Mouse (Mus musculus) midbrain, postnatal 0 days (tissue): ENCODE measurements around the gene Traf3ip1. TPM values are rescaled to one million over a fixed set of nuclear protein-coding genes. Genes with fewer than 3 reads are reported as not detected.

ENCODE experiments used
- ATAC-seq: fragments of 200-750 bp; cut with Nextera tagmentation; 2 replicates; pipeline ENCODE4 v1.8.0; 2017; ENCODE audit warnings: moderate number of reproducible peaks, mild to moderate bottlenecking, moderate TSS enrichment, moderate library complexity; ENCODE audit not compliant: low FRiP score
- DNase-seq: peaks from one replicate; pipeline ENCODE4 v3.0.0-alpha.2; 2015; ENCODE audit warnings: low spot score
- H3K27ac ChIP-seq: fragments of 300-500 bp; sonication (generic); 2 replicates; pipeline ENCODE4 v1.5.1; 2014; ENCODE audit warnings: low read depth, mild to moderate bottlenecking, low read length, mixed read lengths
- H3K27me3 ChIP-seq: fragments of 300-500 bp; sonication (generic); 2 replicates; pipeline ENCODE4 v1.6.1; 2014; ENCODE audit warnings: low read length, control low read depth, mixed read lengths; ENCODE audit not compliant: insufficient read depth
- H3K36me3 ChIP-seq: fragments of 300-500 bp; sonication (generic); 2 replicates; pipeline ENCODE4 v1.6.1; 2014; ENCODE audit warnings: low read length, control low read depth, mixed read lengths; ENCODE audit not compliant: insufficient read depth
- H3K4me1 ChIP-seq: fragments of 300-500 bp; sonication (generic); 2 replicates; pipeline ENCODE4 v1.6.1; 2014; ENCODE audit warnings: mild to moderate bottlenecking, control low read depth, antibody characterized with exemption, low read length, mixed read lengths; ENCODE audit not compliant: insufficient read depth
- H3K4me2 ChIP-seq: fragments of 300-500 bp; sonication (generic); 2 replicates; pipeline ENCODE4 v1.6.1; 2014; ENCODE audit warnings: low read depth, mild to moderate bottlenecking, low read length, mixed read lengths; ENCODE audit not compliant: poor library complexity, severe bottlenecking
- H3K4me3 ChIP-seq: fragments of 300-500 bp; sonication (generic); 2 replicates; pipeline ENCODE4 v1.5.1; 2014; ENCODE audit warnings: low read depth, mild to moderate bottlenecking, low read length, moderate library complexity
- H3K9ac ChIP-seq: fragments of 300-500 bp; sonication (generic); replicated peaks from 2 replicates; pipeline ENCODE4 v1.6.1; 2014; ENCODE audit warnings: mild to moderate bottlenecking, low read length, moderate library complexity, mixed read lengths; ENCODE audit not compliant: poor library complexity, severe bottlenecking
- H3K9me3 ChIP-seq: fragments of 300-500 bp; sonication (generic); 2 replicates; pipeline ENCODE4 v1.6.1; 2016; ENCODE audit warnings: low read length, control low read depth
- CTCF ChIP-seq: IDR thresholded peaks from 2 replicates; pipeline ENCODE4 v1.5.1; 2016; ENCODE audit warnings: antibody characterized with exemption, mild to moderate bottlenecking
- WGBS: fragments of 180-500 bp; shearing (Covaris S2); extraction: QIAGEN DNeasy Blood & Tissue Kit; methylation state at CpG from one replicate; pipeline ENCODE4 v1.1.7; 2014; 5-methylcytosine and 5-hydroxymethylcytosine counted together
- polyA plus RNA-seq: library from polyadenylated mRNA; unstranded; fragments of >200 nt; fragmentation: Nextera tagmentation; extraction: Ambion mirVana; gene quantifications from 2 replicates; pipeline ENCODE4 v1.2.1, GENCODE M21; 2015
- total RNA-seq: library from RNA; depleted of rRNA; stranded (reverse); fragments of >200 nt; gene quantifications from 2 replicates; pipeline ENCODE4 v1.2.3, GENCODE M21; 2014

Gene Traf3ip1
- total and polyA plus RNA-seq, 2 experiments from 2014 or later, result 7.0 to 17.3 TPM

DNA sequence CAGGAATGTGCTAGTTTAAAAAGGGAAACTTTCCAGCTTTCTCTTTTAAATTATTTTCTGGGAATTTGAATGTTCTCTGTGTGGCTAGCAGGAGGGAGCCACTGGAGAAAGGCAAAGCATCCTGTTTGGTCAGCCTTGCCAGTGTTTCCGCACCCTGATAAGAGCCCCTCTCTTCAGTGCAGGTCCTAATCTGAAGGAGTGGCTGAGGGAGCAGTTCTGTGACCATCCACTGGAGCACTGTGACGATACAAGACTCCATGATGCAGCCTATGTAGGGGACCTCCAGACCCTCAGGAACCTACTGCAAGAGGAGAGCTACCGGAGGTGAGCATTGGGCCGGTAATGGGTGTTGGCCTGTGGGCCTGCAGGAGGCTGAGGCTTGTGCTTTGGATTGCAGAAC, 49.5 kb downstream of the Traf3ip1 start:
- Histone ChIP-seq H3K4me2 (no peak overlapping the region), H3K27me3 (no peaks in the 10 kb centered on the region), H3K9ac (no peak overlapping the region), H3K9me3 (no peaks in the 10 kb centered on the region), H3K36me3 (peaks cover 18% of the 10 kb centered on the region), H3K4me1 (peaks cover 13% of the 10 kb centered on the region; the same call in 1 of the 2 replicates), H3K4me3 (no peak overlapping the region), H3K27ac (no peak overlapping the region)
- 91% methylated on average over 4 of the region's 4 CpGs for WGBS
- TF ChIP-seq CTCF, result no peak
- no peak for DNase-seq
- no peak for ATAC-seq

- no peak overlapping the region for H3K27ac ChIP-seq
- no peak overlapping the region for H3K4me3 ChIP-seq
- H3K9ac ChIP-seq, result no peak overlapping the region
- peaks cover 21% of the 10 kb centered on the region for H3K36me3 ChIP-seq
- no peak for TF ChIP-seq CTCF
- WGBS, result 81% methylated on average over 1 of the region's 1 CpGs
- peaks cover 13% of the 10 kb centered on the region; the same call in 1 of the 2 replicates for H3K4me1 ChIP-seq
- DNase-seq, result no peak
- H3K27me3 ChIP-seq, result no peaks in the 10 kb centered on the region
- H3K4me2 ChIP-seq, result no peak overlapping the region
- H3K9me3 ChIP-seq, result no peaks in the 10 kb centered on the region
- no peak for ATAC-seq
Observed at GRCm38 (mm10) chr1:91545226-91545625, 50.8 kb downstream of the Traf3ip1 start.

- ATAC-seq (no peak), DNase-seq (no peak)
- Histone ChIP-seq H3K36me3 (peaks cover 29% of the 10 kb centered on the region), H3K4me3 (no peak overlapping the region), H3K27ac (no peak overlapping the region), H3K9ac (no peak overlapping the region), H3K9me3 (no peaks in the 10 kb centered on the region), H3K27me3 (no peaks in the 10 kb centered on the region), H3K4me1 (no peaks in the 10 kb centered on the region; the same call in 1 of the 2 replicates), H3K4me2 (no peak overlapping the region)
- WGBS, result 20% methylated on average over 5 of the region's 5 CpGs
- no peak for TF ChIP-seq CTCF
Observed at GRCm38 (mm10) chr1:91547567-91547966, 53.1 kb downstream of the Traf3ip1 start.

DNA sequence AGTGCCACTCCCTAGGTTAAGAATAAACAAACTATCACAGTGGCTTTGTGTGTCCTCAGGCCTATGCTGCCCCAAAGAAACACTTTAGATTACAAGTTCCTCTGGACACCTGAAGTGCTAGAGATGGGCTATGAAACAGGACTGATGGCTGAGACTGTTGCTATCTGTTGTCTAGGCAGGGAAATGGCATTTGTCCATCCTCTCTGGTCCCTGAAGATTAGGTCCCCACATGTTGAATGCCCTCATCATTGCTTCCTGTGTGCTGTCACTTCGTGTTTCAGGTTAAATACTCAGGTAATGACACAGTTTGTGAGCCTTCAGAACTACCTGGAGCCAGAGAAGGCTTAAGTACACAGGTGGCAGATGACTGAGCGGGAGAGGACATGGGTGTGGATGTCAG, 54.6 kb downstream of the Traf3ip1 start:
- H3K4me1 ChIP-seq, result no peaks in the 10 kb centered on the region; the same call in 1 of the 2 replicates
- no peak for ATAC-seq
- H3K9me3 ChIP-seq, result no peaks in the 10 kb centered on the region
- H3K27me3 ChIP-seq, result no peaks in the 10 kb centered on the region
- peaks cover 35% of the 10 kb centered on the region for H3K36me3 ChIP-seq
- no peak for TF ChIP-seq CTCF
- DNase-seq, result no peak
- no peak overlapping the region for H3K4me2 ChIP-seq
- WGBS, result 90% methylated on average over 2 of the region's 2 CpGs
- H3K4me3 ChIP-seq, result no peak overlapping the region
- H3K9ac ChIP-seq, result no peak overlapping the region
- H3K27ac ChIP-seq, result no peak overlapping the region

DNA sequence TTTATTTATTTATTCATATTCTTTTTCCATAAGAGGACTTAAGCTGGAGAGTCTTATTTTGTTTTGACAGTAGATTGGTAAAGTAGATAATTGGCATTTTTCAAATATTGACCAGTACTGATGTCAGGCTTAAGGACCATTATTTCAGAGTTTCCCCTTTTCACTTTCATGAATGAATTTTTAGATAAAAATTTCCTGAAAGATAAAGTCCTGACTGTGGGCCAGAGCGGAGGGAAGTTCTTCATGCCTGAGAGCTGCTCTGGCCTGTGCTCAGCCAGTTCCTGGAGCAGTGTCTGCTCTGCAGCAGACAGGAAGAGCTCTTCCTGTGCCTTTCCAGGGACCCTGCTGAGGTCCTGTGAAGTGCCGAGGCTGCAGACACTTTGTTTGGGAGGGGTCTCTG, 62.7 kb downstream of the Traf3ip1 start:
- no peak overlapping the region for H3K27ac ChIP-seq
- ATAC-seq (no peak), DNase-seq (no peak)
- no peaks in the 10 kb centered on the region for H3K9me3 ChIP-seq
- peaks cover 36% of the 10 kb centered on the region for H3K36me3 ChIP-seq
- no peak overlapping the region for H3K4me3 ChIP-seq
- TF ChIP-seq CTCF, result no peak
- H3K9ac ChIP-seq, result no peak overlapping the region
- 63% methylated on average over 2 of the region's 2 CpGs for WGBS
- H3K4me1 ChIP-seq, result no peaks in the 10 kb centered on the region
- H3K4me2 ChIP-seq, result no peak overlapping the region
- H3K27me3 ChIP-seq, result no peaks in the 10 kb centered on the region

GRCm38 (mm10) chr1:91561226-91561625, 66.8 kb downstream of the Traf3ip1 start:
- H3K27me3 ChIP-seq, result no peaks in the 10 kb centered on the region
- no peak for ATAC-seq
- peaks cover 4% of the 10 kb centered on the region for H3K36me3 ChIP-seq
- H3K9ac ChIP-seq, result no peak overlapping the region
- no peaks in the 10 kb centered on the region for H3K9me3 ChIP-seq
- no peak for TF ChIP-seq CTCF
- H3K27ac ChIP-seq, result no peak overlapping the region
- no peaks in the 10 kb centered on the region for H3K4me1 ChIP-seq
- no peak overlapping the region for H3K4me3 ChIP-seq
- H3K4me2 ChIP-seq, result no peak overlapping the region
- 70% methylated on average over 6 of the region's 6 CpGs for WGBS
- DNase-seq, result peak; percentile 34
